Mouse (Mus musculus): ENCODE measurements around the gene Omp. TPM values are rescaled to one million over a fixed set of nuclear protein-coding genes. Genes with fewer than 3 reads are reported as not detected.

Omp gene
- total and polyA plus RNA-seq, 2 experiments from 2014 or later, result 0.05 TPM; not detected in 1

DNA sequence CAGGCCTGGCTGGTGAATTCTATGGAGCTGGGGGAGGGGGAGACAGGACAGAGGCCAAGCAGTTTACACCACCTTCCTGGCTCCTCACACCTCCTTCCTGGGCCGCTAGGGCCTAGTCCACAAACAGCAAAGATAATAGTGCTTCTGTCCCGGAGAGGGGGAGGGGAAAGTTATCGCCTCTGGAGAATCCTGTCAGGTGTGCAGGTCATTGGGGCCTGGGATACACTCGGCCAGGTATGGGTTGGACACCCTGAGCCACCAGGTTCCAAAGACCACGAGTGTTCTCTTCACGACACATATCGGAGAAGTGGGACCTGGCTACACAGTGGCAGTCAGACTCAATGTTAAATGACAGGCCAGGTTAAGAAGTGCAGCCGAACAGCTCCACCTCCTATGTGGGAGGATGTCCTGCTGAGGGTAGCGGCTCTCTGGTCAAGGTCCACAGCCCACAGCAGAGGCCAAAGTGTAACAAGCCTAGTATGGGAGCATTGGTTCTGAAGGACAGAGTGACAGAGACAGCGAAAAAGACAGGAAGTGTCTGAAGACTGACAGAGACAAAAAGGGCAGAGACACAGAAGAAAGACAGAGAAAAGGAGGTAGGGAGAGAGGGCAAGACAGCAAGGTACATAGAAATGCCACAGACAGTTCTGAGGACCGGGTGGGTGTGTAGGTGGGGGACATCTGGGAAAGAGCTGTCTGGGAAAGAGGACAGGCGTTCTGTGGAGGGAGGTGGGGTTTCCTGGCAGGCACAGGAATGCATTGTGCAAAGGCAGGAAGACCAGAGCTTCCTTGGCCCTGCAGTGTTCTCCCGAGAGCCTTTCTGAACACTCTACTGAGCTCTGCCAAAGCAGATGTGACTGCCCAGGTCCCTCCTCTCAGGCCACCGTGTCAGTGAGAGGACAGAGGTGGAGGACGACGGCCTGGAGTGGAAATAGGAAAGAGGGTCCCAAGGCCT lies 40.5 kb downstream of the Omp start:
- 50% methylated on average over 16 of the region's 16 CpGs for WGBS
- Histone ChIP-seq H3K4me1 (ENCODE audit: control insufficient read depth, insufficient read depth) (peaks cover 16% of the 10 kb centered on the region), H3K9me3 (replicated peaks; ENCODE audit: control insufficient read depth, low read length) (no peaks in the 10 kb centered on the region), H3K27ac (ENCODE audit: low read depth) (peak overlapping the region; percentile 77), H3K4me2 (ENCODE audit: low read depth, low read length) (no peak overlapping the region), H3K27me3 (ENCODE audit: control insufficient read depth, insufficient read depth, low read length) (peaks cover under 1% of the 10 kb centered on the region; the same call in 1 of the 2 replicates), H3K36me3 (replicated peaks; ENCODE audit: control insufficient read depth, insufficient read depth, low read length) (no peaks in the 10 kb centered on the region), H3K9ac (replicated peaks; ENCODE audit: low read depth, low read length) (no peak overlapping the region), H3K4me3 (ENCODE audit: low read depth, low read length) (no peak overlapping the region)
- DNase-seq (ENCODE audit: low spot score) (peak; percentile 47), ATAC-seq (ENCODE audit: insufficient read depth, low read depth) (peak; percentile 53)
- TF ChIP-seq CTCF (IDR thresholded peaks at IDR 0.05; ENCODE audit: low read depth) (no peak), EP300 (IDR thresholded peaks at IDR 0.05; ENCODE audit: low read depth) (no peak)

DNA sequence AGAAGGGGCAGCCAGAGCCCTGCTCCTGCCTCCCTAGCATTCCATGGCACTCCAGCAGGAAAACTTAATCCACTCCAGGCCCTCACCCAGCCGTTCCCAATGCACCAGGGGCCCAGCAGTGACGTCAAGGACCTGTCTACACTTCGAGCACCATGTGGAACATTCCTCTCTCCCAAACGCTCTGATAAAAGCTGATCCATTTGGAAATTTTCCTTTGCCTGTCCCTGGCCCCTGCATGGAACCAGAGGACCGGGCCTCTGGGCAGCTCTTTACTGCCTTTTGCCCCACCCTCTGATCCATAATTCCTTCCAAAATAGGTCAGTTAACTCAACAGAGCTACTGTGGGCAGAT lies 41.4 kb downstream of the Omp start:
- WGBS, result 25% methylated on average over 5 of the region's 5 CpGs
- peak; percentile 37 for ATAC-seq (ENCODE audit: insufficient read depth, low read depth)
- Histone ChIP-seq H3K4me3 (ENCODE audit: low read depth, low read length) (no peak overlapping the region), H3K9me3 (replicated peaks; ENCODE audit: control insufficient read depth, low read length) (no peaks in the 10 kb centered on the region), H3K27me3 (ENCODE audit: control insufficient read depth, insufficient read depth, low read length) (no peaks in the 10 kb centered on the region), H3K9ac (replicated peaks; ENCODE audit: low read depth, low read length) (no peak overlapping the region), H3K4me2 (ENCODE audit: low read depth, low read length) (no peak overlapping the region), H3K36me3 (replicated peaks; ENCODE audit: control insufficient read depth, insufficient read depth, low read length) (no peaks in the 10 kb centered on the region), H3K27ac (ENCODE audit: low read depth) (peak overlapping the region; percentile 77), H3K4me1 (ENCODE audit: control insufficient read depth, insufficient read depth) (peaks cover 16% of the 10 kb centered on the region)
- TF ChIP-seq EP300 (IDR thresholded peaks at IDR 0.05; ENCODE audit: low read depth) (no peak), CTCF (IDR thresholded peaks at IDR 0.05; ENCODE audit: low read depth) (no peak)
- peak; percentile 47 for DNase-seq (ENCODE audit: low spot score)

DNA sequence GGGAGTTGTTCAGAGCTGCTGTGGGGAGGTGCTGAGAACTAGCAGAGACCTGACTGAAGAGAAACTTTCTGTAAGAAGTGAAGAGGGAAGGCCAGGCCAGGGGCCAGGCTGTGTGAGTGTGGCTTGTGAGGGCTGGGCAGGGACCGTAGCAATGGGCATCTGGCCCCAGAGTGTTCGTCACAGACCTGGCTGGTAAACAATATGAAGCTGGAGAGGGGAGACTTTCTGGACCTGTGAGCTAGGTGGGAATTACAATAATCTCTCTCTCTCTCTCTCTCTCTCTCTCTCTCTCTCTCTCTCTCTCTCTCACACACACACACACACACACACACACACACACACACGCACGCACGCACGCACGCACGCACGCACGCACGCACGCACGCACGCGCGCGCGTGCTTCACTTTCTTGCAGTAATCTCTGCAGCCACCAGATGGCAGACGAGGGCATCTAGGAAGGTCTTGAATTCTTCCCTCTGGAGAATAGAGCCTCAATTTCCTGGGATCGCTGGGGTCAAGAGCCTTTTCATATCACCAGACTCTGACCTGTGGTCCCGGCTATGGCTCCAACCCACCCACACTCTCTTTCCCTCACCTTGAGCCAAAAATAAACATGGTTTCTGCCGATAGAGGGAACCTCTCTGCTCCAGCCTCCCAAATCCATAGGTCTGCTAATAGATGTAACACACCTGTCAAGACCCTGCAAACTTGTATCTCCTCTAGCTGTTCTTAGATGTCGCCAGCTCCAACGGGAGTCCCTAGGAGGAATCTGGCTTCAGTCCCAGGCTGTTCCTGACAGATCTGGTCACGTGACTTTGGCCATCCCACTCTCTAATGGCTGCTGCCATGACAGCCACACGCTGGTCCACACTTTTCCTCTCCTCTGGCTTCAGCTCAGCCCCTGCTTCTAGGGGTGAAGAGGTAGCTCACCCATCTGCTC lies 42.0 kb downstream of the Omp start:
- H3K36me3 ChIP-seq (replicated peaks; ENCODE audit: control insufficient read depth, insufficient read depth, low read length), result no peaks in the 10 kb centered on the region
- ATAC-seq (ENCODE audit: insufficient read depth, low read depth), result peak; percentile 43
- peak overlapping the region; percentile 57 for H3K4me2 ChIP-seq (ENCODE audit: low read depth, low read length)
- no peaks in the 10 kb centered on the region for H3K27me3 ChIP-seq (ENCODE audit: control insufficient read depth, insufficient read depth, low read length)
- WGBS, result 8% methylated on average over 23 of the region's 26 CpGs
- no peaks in the 10 kb centered on the region for H3K9me3 ChIP-seq (replicated peaks; ENCODE audit: control insufficient read depth, low read length)
- H3K4me3 ChIP-seq (ENCODE audit: low read depth, low read length), result peak overlapping the region; percentile 28
- H3K9ac ChIP-seq (replicated peaks; ENCODE audit: low read depth, low read length), result peak overlapping the region; percentile 45
- TF ChIP-seq EP300 (IDR thresholded peaks at IDR 0.05; ENCODE audit: low read depth), result no peak
- peak; percentile 80 for TF ChIP-seq CTCF (IDR thresholded peaks at IDR 0.05; ENCODE audit: low read depth)
- H3K27ac ChIP-seq (ENCODE audit: low read depth), result peak overlapping the region; percentile 77
- peaks cover 16% of the 10 kb centered on the region for H3K4me1 ChIP-seq (ENCODE audit: control insufficient read depth, insufficient read depth)
- DNase-seq (ENCODE audit: low spot score), result peak; percentile 76

DNA sequence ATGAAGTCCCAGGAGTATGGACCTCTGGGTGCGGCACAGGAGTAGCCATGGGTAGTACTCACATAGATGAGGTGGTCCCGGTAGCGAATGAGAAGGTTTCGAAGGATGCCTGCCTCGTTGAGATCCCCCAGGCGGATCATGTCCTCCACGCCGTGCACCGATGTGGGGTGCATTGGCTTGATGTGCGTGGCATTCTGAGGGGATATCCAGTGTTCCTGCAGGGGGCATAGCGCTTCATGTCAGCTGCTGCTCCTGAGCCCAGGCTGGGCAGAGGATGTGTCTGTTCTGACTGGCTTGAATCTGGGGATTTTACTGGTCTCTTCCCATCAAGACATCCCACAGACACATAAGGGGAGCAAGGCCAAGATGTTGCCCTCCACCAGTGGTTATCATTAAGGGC lies 42.8 kb downstream of the Omp start:
- H3K27me3 ChIP-seq (ENCODE audit: control insufficient read depth, insufficient read depth, low read length), result no peaks in the 10 kb centered on the region
- TF ChIP-seq CTCF (IDR thresholded peaks at IDR 0.05; ENCODE audit: low read depth), result no peak
- no peak for TF ChIP-seq EP300 (IDR thresholded peaks at IDR 0.05; ENCODE audit: low read depth)
- peak overlapping the region; percentile 68; the same call in 1 of the 2 replicates for H3K27ac ChIP-seq (ENCODE audit: low read depth)
- H3K4me3 ChIP-seq (ENCODE audit: low read depth, low read length), result no peak overlapping the region
- no peaks in the 10 kb centered on the region for H3K36me3 ChIP-seq (replicated peaks; ENCODE audit: control insufficient read depth, insufficient read depth, low read length)
- peak overlapping the region; percentile 45 for H3K9ac ChIP-seq (replicated peaks; ENCODE audit: low read depth, low read length)
- peaks cover 16% of the 10 kb centered on the region for H3K4me1 ChIP-seq (ENCODE audit: control insufficient read depth, insufficient read depth)
- H3K9me3 ChIP-seq (replicated peaks; ENCODE audit: control insufficient read depth, low read length), result 0 out of 2 replicates have a peak, but pooled peaks cover under 1% of the 10 kb centered on the region
- no peak for DNase-seq (ENCODE audit: low spot score)
- no peak for ATAC-seq (ENCODE audit: insufficient read depth, low read depth)
- H3K4me2 ChIP-seq (ENCODE audit: low read depth, low read length), result peak overlapping the region; percentile 57
- WGBS, result 96% methylated on average over 11 of the region's 11 CpGs

DNA sequence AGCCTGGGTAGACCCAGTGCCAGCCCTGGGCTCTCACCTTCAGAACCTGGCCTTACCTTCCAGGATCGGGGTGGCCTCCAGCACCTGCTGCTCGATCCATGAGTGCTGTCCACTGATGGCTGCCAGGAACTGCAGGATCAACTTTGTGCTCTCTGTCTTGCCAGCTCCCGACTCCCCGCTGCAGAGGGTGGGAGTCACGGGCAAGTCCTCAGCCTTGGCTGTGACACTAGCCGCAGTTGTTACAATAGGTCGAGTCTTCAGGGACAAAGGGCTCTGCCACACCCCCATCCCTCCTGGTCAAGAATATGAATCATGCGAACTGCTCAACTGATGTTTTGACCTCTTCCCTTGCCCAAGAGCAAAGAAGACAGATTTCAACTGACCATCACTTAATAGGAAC lies 47.7 kb downstream of the Omp start:
- ATAC-seq (ENCODE audit: insufficient read depth, low read depth), result no peak
- Histone ChIP-seq H3K27me3 (ENCODE audit: control insufficient read depth, insufficient read depth, low read length) (no peaks in the 10 kb centered on the region), H3K4me3 (ENCODE audit: low read depth, low read length) (no peak overlapping the region), H3K9me3 (replicated peaks; ENCODE audit: control insufficient read depth, low read length) (0 out of 2 replicates have a peak, but pooled peaks cover 6% of the 10 kb centered on the region), H3K4me1 (ENCODE audit: control insufficient read depth, insufficient read depth) (no peaks in the 10 kb centered on the region), H3K4me2 (ENCODE audit: low read depth, low read length) (no peak overlapping the region), H3K36me3 (replicated peaks; ENCODE audit: control insufficient read depth, insufficient read depth, low read length) (no peaks in the 10 kb centered on the region), H3K27ac (ENCODE audit: low read depth) (no peak overlapping the region), H3K9ac (replicated peaks; ENCODE audit: low read depth, low read length) (no peak overlapping the region)
- WGBS, result 89% methylated on average over 8 of the region's 8 CpGs
- no peak for DNase-seq (ENCODE audit: low spot score)
- TF ChIP-seq EP300 (IDR thresholded peaks at IDR 0.05; ENCODE audit: low read depth) (no peak), CTCF (IDR thresholded peaks at IDR 0.05; ENCODE audit: low read depth) (no peak)
